Mouse (Mus musculus) monocyte, adult 2 months (primary cell): Measurements from ENCODE around the gene Cd47.

ENCODE experiments used
- DNase-seq, 2 experiments: peaks; one replicate each; pipeline ENCODE4 v3.0.0; 2022; ENCODE audit warnings: low spot score in 2 of 2, low read depth in 1 of 2

Gene Cd47

GRCm38 (mm10) chr16:49943726-49944125 lies 143.4 kb downstream of the Cd47 start:
- no peak for DNase-seq

DNA sequence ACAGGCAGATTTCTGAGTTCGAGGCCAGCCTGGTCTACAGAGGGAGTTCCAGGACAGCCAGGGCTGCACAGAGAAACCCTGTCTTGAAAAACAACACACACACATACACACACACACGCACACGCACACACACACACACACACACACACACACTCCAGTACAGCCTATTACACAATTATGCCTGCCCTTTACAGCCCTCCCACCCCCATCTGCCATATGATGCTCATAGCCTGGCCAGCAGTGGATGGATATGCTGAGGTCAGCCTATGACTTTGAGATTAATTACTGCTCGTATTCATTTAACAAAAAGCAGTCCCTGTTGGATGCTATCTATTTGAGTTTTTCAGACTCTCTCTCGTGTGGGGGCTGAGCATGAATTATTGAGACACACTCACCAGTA lies 144.8 kb downstream of the Cd47 start:
- DNase-seq: no peak

GRCm38 (mm10) chr16:49947049-49947448 lies 146.7 kb downstream of the Cd47 start:
- DNase-seq: no peak

GRCm38 (mm10) chr16:49947610-49948009 lies 147.3 kb downstream of the Cd47 start:
- DNase-seq: no peak

DNA sequence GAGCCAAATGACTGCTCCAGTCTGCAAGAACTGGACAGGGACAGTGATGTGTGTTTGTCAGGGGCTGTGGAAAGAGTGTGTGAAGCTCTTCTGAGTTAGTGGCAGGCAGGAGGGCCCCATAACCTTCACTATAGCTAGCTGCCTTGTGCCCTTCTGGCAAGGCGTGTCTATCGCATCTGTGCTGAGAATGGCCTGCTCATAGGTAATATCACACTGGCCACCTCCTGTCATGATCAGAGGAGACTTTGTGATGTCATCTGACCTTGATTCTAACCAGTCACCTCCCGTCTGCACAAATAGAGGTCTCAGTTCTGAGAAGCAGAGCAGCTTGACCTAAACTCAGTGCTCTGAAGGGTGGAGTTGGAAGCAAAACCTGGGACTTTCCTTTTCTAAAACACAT lies 148.0 kb downstream of the Cd47 start:
- no peak for DNase-seq

- DNase-seq: no peak
Observed at GRCm38 (mm10) chr16:49949261-49949660, 148.9 kb downstream of the Cd47 start.

GRCm38 (mm10) chr16:49950340-49950739 lies 150.0 kb downstream of the Cd47 start:
- no peak for DNase-seq

- no peak for DNase-seq
Observed at GRCm38 (mm10) chr16:49951288-49951691, 151.0 kb downstream of the Cd47 start.

DNA sequence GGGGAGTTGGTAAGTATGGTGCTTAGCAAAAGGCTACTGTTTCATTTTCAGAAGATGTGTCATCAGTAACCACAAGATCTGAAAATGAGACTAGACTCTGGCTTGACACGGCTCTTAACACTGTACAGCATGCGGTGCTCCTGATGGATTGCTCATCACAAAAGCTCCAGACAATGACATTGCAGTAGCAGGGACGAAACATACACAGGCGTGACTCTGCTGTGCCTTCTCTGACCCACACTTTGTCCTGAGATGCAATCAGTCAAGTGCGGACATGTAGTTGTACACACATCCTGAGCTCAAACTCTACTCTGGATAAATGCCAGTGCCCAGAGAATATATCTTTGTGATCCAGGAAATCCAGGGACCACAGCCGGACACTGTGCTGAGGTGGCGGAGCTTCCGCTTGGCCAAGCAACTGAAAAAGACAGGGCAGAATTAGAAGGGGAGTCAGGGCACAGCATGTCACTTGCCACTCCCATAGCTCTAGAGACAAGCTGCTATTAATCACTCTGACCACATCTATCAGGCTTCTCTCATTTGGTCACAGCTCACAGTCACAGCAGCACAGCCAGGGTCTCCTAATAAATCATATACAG lies 151.7 kb downstream of the Cd47 start:
- DNase-seq: no peak

DNA sequence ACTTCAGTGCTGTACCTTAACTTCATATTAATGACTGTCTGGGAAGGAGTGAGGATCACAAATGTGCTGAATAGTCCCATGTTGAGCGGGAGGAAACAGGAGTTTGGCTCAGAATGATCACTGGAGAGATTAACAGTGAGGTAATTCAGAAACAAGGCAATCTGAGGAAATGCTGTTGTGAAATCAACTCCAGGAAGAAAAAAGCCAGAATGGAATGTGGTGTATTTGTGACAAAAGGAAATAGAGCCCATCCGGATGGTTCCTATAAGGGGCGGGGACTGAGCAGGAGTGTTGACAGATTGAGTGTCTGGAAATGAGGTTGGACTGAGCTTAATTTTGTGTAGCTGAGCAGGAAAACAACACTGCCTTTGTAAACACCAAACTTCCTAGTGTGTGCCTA lies 153.5 kb downstream of the Cd47 start:
- no peak for DNase-seq

DNA sequence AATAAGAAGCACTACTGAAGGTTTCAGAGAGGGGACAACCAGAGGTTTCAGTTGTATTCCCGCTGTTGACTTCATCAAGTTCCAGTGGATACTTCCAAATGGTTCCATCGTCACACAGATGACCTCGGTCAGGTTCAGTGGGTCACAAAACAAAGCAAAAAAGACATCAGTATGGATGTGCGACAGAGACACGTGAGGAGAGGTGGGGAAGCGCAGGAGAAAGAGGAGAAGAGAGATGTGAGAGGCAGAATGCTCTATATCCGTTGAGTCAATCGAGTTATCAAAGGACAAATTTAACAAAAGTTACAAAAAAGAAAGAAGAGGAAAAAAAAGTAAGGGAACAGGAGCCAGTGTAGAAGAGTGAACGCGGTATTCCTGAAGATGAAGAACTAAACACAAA lies 154.6 kb downstream of the Cd47 start:
- no peak for DNase-seq

DNA sequence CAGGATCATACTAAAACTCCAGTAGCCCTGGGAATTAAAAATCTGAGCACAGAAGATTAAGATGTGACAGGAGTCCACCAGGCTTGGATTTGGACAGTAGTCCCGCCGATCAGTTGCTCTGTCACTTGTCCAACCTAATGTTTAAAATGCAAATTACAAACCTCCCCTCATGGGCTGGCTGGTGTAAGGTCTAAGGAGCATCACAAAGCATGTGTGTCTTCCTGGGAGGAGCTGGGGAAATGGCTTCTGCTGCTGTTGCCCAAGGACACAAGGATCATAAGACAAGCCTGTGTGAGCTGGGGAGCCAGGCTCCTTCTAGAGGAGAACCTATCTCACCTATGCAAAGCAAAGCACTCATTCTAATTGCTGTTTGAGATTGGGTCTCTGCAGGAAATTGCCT lies 155.0 kb downstream of the Cd47 start:
- DNase-seq: no peak

GRCm38 (mm10) chr16:49955952-49956351 lies 155.6 kb downstream of the Cd47 start:
- DNase-seq: no peak

- no peak for DNase-seq
Observed at GRCm38 (mm10) chr16:49956531-49957302, 156.4 kb downstream of the Cd47 start.

GRCm38 (mm10) chr16:49958900-49959436 lies 158.6 kb downstream of the Cd47 start:
- DNase-seq: no peak

DNA sequence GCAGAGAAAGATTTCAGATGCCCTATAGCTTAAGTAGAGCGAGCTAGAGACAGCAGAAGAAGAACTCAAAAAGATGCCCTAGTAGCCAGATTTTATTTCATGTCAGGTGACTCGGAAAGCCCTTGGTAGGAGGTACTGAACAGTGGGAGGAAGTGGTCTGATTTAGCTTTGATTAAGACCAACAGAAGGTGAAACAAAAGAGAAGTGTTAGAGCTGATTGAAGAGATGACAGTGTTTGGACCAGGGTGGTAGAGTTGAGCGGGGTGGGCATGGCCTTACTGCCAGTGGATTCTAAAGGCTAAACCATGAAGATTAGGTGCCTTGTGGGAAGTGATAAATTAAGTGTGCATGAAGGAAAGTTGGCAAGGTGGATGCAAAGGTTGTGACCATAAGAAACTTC lies 162.0 kb downstream of the Cd47 start:
- DNase-seq: no peak

DNA sequence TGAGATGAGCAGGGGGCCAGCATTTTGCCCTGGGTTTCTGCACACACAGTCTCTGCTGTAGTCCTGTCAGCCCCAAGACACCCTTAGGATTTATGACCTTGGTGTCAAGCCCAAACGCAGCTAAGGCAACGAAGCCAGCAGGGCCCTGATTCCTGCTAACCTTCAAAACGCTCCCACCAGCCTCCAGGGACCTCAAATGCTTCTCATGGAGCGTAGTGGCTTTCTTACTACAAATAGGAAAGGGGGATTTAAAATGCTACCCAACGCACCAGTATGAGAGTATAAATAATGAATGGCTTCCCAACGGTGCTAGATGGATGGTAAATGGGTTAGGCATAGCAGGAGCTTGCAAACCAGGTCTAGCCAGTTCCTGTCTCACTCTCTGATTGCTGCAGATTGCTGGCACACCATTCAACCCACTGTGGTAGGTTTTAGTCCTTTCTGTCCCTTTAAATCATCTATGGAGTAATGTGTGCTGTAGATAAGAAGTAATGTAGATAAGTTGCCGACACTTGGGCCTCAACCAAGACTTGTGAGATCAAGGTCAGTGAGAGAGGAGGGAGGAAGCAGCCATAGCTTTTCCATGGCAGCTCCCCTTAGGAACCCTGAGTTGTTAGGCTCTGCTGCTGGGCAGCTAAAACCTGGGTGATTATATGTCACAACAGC lies 164.1 kb downstream of the Cd47 start:
- no peak for DNase-seq
